Mouse (Mus musculus) ovary, postnatal 10 days (tissue): ENCODE measurements around the gene Pak1.

Experiments used
- DNase-seq: peaks from one replicate; pipeline ENCODE4 v3.0.0; 2022; ENCODE audit warnings: low spot score

Gene Pak1

DNA sequence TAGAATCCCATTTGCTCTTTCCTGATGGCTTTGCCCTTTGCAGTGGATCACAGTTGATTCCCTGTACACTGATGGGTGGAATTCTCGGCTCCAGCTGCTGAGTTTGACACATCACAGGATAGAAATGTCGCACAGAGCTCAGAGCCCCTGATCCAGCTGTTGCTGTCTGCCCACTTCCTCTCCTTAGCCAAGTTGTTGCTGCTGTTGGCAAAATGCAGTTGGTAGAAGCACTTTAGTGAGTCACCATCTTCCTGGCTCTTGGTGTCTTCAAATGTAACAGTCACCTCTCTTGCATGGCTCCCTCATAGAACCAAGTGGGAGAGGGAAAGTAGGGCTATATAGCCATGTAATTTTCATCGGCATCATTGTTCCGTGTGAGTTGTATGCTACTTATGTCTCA, 11.2 kb upstream of the Pak1 start:
- no peak for DNase-seq

DNA sequence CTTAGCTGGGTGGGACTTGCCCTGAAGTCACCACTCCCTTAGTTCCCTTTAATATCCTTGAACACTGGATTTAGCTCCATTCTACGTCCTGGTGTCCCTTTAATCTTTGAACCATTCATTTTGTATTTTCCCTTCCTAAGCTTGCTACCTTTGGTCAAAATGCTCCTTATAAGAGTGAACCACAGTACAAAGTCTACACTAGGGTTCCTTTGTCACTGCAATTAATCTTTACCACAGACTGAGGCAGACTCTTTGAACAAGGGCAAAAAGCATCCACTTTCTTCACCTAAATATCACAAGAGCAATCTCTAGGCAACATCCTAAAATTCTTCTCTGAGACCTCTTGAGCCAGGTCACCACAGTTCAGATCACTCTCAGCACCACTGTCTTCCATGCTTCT, 8.1 kb upstream of the Pak1 start:
- no peak for DNase-seq

DNA sequence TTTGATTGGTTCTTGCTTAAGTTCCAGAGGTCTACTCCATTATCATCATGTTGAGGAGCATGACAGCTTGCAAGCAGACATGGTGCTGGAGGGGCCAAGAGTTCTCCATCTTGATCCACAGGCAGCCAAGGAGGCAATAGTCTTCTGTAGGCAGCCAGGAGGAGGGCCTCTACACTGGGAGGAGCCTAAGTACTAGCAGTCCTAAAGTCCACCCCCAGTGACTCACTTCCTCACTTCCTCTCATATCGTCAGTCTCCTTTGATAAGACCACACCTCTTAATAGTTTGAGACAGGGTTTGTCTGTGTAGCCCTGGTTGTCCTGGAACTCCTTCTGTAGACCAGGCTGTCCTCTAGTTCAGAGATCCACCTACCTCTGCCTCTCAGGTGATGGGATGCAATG, 7.5 kb upstream of the Pak1 start:
- no peak for DNase-seq

DNA sequence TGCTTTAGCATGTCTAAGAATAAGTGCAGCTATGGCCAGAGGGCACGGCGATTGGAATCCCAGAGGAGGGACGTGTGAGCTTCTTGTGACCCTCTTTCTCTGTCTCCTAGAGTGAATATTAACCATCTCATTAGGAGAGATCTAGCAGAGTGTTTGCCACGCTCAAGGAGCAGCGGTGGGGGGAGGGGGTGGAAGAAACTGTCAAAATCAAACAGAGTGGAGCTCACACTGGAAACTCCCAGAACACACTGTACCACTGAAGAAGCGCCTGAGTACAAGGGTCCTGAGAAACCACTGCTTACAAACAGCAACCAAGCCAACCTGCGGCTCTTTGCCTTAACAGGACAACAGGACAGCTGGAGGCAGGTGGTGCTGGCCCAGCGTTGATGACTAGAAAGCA, 6.8 kb upstream of the Pak1 start:
- no peak for DNase-seq

DNA sequence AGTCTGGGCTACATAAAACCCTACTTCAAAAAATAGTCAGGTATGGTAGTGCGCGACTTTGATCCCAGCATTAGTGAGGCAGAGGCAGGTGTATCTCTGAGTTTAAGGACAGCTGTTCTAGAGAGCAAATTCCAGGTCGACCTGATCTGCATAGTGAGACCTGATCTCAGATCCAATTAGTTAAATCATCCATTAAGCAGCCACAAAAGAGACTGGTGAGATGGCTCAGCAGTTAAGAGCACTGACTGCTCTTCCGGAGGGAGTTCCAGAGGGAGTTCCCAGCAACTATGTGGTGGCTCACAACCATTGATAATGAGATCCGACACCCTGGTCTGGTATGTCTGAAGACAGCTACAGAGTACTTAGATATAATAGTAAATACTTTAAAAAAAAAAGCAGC, 4.8 kb upstream of the Pak1 start:
- no peak for DNase-seq

DNA sequence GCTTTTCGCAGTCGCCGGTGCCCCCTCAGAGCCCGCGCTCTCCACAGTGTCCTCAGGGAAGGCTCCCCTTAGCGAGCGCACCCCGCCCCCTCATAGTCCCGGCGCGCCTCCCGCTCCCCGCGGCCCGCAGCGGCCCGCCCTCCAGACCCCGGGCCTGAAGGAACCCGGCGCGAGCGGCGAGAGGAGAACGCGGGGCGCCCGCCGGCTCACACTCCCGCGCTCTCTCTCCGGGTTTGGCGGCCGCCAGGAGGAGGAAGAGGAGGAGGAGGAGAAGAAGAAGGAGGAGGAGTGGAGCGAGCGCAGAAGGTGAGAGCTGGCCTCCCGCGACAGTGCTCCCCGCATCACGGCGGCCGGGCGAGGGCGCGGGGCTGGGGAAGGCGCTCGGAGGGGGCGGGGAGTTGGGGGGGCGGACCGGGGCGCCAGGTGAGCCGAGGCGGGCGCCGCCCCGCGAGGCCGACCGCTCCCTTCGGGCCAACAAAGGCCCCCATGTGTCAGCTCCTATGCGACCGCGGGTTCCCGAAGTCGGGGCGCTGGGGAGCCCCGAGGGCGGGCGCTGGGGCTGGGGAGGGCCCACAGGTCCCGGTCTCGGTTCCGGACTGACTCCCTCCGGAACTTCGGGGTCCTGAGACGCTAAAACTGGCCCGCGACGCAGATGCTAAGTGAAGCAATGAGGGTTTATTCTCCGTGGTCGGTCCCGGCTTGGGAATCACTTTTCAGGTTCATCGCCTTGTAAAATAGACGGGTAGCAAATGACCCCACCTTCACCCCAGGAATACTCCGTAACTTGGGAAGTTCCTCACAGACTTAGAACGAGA, 535 bp downstream of the Pak1 start:
- peak; percentile 1 for DNase-seq

DNA sequence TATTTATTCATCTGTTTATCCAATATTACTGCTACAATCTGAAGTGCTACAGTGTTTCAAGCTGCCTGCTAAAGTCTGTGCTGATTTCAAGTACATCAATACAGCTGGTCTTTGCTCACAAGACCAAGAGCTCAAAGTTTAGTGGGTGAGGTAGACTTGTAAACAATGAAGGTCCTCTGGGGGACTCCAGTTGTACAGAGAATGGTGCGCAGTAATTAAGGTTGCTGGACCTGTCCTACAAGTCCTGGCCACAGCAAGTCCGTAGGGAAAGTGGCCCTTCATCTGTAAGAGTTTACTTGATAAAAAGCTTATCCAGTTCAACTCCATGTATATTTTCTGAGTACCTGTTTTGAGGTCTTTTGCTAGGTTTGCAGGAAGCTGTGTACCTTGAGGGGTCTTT, 1.9 kb downstream of the Pak1 start:
- DNase-seq = no peak

DNA sequence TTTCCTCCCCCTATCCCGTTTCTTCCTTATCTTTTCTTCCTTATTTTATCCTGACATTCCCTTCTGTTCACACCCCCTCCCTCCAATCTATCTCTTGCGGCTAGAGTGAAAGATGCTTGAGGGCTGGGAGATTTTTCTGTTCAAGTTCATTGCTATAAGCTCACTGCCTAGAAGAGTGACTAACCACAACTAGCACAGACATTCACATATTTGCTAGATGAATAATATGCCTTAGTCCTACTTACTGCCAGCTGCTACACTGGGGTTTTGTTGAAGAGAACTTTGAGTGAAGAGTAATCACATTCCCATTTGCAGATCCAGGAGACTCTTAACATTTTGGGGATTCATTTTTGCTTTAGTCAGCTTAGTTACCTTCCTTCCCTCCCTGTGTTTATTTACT, 4.0 kb downstream of the Pak1 start:
- no peak for DNase-seq

DNA sequence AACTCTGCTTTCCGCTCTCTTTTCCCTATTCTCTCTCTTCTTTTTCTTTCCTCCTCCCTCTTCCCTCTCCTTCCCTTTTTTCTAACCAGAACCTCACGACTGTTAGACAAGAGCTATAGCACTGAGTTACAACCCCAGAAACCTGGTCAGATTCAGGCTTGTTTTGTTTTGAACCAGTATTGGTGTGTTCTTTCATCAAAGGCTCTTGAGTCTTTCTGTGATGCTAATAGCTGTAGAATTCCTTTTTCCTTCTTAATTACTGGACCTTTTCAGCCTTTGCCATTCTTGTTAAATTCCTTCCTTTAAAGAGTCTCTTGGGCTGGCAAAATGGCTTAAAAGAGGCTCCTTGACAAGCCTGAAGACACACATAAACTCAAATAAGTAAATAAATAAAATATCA, 14.8 kb downstream of the Pak1 start:
- DNase-seq = no peak

DNA sequence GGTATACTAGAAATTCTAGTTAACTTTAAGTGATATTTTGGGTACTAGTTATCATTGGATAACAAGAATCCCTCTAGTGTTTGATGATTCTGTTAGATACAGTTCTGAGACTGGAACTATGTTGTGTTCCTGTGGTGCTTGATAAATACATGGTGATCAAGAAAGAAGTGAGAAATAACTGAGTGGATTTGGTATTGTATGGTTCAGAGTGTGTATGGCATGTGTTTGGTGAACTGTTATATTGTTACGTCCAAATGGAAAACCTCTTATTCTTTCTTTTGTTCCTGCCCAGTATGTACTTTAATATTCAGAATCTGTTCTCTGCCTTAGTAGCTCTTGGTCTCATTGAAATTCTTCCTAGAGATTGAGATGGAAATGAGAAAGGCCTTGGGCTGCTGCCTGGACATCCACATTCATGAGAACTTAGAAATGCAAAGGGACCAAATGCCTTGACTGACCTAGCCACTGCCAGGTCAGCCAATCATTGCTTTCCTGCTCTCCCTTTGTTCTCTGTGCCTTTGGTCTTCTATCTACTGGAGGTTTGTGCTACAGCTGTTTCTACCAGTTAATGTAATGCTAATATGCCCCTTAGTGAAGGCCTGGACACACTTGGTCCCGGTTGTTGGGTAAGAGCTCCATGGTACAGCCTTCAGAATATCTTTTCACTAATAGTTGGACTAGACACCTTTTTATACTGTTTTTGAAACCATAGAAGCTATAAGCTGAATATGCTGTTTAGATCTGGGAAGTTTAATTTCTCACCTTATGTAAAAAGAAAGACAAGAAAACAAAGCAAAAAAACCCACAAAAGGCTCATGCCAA, 16.1 kb downstream of the Pak1 start:
- no peak for DNase-seq

DNA sequence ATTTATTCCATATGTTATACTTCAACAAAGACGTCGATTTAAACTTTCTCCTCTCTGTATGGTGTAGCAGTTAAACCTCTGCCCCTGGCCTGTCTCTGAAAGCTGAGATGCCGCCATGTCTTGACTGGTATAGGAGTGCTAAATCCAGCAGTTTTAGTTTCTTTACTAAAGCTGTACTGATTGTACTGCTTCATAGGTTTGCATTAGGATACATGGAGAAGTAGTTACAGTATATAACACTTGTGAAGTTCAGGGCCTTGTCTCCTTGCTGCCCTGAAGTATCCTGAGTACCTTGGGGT, 16.7 kb downstream of the Pak1 start:
- DNase-seq = no peak

DNA sequence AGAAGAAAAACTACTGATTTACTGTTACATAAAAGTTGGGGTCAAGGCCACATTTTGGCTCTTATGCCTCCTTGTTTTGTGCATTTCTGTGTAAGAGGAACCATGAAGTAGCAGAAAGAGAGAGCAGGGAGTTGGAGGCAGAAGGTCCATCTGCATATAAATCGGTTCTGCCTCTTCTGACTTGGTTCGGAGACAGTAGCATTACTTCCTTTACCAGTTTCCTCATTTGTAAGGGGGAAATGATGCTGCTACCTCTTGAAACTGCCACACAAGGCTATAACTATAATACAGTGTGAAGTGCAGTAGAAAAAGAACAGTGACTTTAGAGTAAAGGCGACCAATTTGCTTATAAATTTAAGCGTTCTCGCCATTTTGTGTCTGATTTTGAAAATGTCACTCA, 21.0 kb downstream of the Pak1 start:
- no peak for DNase-seq

DNA sequence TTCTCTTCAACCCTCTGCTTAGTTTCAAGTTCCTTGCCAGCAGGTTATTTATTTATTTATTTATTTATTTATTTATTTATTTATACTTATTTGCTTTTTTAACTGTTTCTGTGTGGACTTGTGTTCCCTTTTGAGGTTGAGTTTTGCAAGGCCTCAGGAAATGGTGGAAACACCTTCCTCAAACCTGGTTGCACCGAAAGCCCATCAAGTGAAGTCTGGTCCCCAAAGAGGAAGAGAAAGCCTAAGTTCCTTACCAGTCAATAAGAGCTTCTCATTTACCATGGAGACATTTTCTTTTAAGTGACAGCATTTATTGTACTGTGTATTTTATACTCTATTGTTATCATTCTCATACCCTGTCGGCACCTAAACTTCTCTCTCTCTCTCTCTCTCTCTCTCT, 33.5 kb downstream of the Pak1 start:
- DNase-seq = no peak

DNA sequence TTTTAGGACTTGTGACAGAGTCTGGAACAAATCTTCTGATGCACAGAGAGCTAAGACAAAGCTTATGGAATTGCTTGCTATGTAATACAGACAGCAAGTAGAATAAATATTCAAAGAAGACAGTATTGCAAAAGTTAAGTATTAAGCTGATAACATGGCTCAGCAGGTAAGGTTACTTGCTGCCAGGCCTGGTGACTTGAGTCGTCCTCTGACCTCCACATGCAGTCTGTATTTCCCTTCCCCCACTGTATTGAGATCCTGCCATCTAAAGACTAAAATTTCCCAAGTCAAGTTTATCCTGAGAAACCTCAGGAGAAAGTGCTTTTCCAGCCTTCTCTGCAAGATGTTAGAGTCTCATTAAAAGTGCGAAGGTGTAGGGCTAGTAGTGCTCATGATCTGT, 40.8 kb downstream of the Pak1 start:
- DNase-seq = no peak

DNA sequence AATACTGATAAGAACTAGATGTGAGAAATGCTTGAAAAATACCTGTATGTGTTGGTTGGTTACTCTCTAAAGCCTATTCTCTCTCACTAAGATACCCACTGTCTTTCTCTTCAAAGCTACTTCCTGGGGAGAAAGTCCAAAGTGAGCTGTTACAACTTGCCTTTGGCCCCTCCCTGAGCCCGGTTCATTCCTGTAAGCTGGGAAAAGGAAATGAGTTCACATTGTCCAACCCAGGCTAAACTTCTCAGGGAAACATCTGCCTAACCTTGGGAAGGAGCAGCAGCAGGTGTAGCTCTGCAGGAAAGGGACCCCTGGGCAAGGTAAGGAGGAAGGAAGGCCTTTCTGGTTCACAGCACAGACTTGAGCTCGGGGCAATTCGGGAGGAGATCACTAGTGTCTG, 42.4 kb downstream of the Pak1 start:
- no peak for DNase-seq

DNA sequence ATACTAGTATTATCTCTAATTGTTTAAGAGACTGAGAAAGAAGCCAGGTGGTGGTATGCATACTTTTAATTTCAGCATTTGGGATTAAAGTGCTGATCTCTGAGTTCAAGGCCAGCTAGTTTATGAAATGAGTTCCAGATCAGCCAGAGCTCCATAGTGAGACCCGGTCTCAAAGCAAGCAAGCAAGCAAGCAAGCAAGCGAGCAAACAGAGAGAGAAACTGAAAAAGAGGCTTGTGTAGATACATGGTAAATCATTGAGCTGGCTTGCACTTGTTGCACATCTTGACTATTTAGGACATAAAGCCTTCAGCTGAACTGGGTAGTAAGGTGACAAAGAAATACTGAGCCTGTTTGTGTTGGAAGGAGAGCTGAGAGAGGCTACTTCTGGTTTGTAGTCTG, 44.6 kb downstream of the Pak1 start:
- DNase-seq = no peak

DNA sequence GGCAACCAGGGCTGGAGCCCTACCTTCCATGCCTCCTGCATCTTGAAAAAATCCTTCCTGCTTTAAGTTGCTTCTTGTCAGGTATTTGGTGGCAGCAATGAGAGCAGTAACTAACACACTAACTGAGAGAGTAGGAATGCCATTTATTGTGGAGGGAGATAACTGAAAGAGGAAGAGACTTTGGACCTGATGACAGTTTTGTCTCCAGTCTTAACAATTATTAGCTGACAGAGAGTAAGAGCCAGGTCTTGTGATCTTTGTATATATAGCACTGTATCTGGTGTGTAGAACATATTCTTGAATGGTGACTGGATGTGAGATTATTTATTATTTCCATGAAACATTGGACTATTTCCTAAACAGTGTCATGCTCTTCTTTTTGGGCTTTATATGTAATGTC, 50.2 kb downstream of the Pak1 start:
- no peak for DNase-seq

DNA sequence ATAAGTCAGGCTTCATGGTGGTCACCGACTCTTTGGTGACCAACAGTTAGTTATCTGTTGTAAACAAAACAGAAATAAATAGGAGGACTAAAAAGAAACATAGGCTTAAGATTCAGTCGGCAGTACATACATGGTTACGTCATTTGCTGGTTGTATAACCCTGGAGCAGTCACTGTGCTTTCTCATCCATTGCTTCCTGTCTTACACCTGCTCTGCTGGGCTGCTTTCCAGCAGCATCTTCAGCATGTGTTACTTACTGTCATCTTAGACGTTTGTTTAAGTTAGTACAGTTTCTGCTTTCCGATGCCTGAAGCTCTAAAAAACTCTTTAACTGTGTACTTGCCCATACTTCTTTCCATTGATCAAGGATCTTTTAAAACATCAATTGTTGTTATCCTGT, 53.0 kb downstream of the Pak1 start:
- DNase-seq = no peak

DNA sequence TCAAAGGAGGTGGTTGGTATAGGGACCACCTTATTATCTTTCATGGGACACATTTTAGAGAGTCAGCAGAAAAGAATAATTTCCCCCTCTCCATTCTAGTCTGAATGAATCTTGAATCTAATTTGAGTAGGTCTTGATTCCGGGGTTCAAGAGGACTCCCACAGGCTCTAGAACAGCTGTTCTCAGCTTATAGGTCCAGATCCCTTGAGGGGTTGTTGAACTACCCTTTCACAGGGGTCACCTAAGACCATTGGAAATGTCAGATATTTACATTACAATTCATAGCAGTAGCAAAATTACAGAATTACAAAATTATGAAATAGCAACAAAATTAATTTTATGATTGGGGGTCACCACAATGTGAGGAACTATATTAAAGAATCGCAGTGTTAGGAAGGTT, 54.0 kb downstream of the Pak1 start:
- DNase-seq = no peak

DNA sequence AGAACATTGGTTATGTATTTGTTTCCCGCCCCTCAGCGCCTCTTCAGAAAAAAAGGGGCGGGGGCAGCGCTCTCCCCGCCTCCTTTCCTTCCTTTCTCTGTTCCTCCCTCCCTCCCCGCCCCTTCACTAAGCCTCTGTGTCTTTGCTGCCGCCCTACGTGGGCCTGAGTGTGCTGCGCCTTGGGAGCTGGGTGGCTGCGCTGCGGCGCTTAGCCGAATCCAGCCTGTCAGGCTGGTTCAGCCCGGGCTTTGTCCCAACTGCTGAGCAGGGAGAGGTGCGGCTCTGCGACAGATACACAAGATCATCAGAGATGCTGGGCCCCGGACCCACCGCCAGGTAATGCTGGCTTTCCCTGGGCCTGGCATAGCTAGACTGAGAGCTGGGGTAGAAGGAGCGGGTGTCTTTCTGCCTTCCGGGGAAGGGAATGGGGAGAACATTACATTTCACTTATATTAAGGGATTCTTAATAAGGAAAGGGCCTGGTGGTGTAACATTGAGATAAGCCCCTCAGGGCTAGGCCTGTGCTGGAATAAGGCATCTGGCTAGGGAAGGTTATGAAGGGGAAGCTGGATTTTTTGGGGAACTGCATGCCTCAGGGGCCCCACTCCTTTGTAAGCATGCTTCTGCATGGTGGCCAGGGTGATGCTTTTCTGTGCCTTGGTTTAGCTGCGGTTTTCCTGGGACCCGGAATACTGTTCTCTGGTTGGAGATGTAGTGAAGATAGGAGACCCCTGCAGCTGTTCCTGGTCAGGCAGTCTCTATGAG, 54.6 kb downstream of the Pak1 start:
- DNase-seq = peak; percentile 24

DNA sequence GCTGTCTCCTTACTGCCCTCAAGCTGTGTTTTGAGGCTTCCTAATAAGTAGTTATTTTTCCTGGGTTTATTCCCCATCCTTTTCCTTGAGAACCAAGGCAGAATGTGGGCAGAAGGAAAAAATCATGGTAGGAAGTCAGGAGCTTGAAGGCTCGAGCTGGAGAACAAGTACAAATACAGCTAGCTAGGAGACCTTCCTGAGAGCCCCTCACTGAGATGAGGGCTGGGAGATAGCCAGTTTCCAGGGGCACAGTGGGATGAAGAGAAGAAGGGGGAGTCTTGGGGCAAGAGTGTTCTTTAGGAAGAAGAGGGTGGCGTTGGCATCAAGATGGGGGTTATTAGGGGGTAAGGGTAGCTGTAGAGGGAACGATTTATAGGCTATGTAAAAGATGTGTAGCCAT, 56.1 kb downstream of the Pak1 start:
- DNase-seq = no peak

DNA sequence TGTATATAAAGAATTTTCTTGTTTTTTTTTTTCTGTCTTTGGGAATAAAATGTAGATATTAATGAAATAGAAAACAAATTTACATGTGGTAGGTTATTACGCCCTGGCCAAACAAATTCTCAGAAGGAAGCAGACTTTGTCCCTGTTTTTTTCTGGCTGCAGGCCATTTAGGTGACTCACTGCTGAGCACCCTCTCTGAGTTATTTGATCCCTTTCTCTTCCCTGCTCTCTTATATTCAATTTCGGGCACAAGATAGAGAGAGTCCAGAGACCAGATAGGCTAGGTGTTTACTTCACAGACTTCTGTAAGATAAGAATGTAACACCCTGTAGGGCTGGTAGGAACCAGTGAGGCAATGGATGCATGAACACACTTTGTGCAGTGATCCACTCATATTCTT, 57.2 kb downstream of the Pak1 start:
- no peak for DNase-seq

DNA sequence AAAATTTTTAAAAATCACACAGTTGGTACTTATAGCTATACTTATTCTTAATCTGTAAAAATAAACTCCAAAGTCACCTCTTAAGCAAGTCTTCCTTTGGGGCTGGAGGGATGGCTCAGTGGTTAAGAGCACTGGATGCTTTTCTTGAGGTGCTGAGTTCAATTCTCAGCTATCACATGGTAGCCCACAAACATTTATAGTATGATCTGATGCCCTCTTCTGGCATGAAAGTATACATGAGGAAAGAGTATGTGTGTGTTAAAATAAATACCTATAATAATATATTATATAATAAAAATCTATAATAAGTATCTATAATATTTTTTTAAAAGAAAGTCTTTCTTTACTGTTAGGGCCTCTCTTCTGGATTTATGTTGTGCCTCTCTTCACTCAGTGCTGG, 58.2 kb downstream of the Pak1 start:
- DNase-seq = no peak
